Mouse (Mus musculus): ENCODE measurements around the gene Slc40a1.

- no peak for TF ChIP-seq ZC3H11A (IDR thresholded peaks at IDR 0.05; ENCODE audit: borderline replicate concordance, low read depth, low read length)
- no peak for TF ChIP-seq ZNF384 (IDR thresholded peaks at IDR 0.05; ENCODE audit: low read depth, low read length)
Observed at GRCm38 (mm10) chr1:45890173-45890572, 36.1 kb downstream of the Slc40a1 start, which contains the start of gene Gm5269.
